Mouse (Mus musculus): ENCODE data around the gene Mpg.

GRCm38 (mm10) chr11:32201922-32202685 lies 24.2 kb upstream of the Mpg start:
- TF ChIP-seq CTCF (IDR thresholded peaks at IDR 0.05; ENCODE audit: borderline replicate concordance, insufficient read depth, low read length) = no peak
- TF ChIP-seq POLR2A (IDR thresholded peaks at IDR 0.05; ENCODE audit: low read depth, low read length) = no peak

Measured in embryonic fibroblast, embryonic 13.5 days (primary cell).